Mouse (Mus musculus) gastrocnemius, adult 8-10 months (tissue): ENCODE data around the gene Cks1b. TPM values are rescaled to one million over a fixed set of nuclear protein-coding genes. Genes with fewer than 3 reads are reported as not detected.
A peak's percentile ranks its signal among the peaks of the same experiment; 100 is the strongest.

Source experiments
- DNase-seq, 2 experiments: peaks; one replicate each; pipeline ENCODE4 v3.0.0; 2022; ENCODE audit warnings: low spot score in 2 of 2
- total RNA-seq, 4 experiments: library from RNA; stranded (reverse); gene quantifications; 2 replicates each; pipeline ENCODE4 v1.2.4; 2022

The Cks1b gene
- 1 to 10 TPM; 2.3 to 3.4 (median 2.6) TPM for total RNA-seq

GRCm38 (mm10) chr3:89418170-89418860 is at the start of gene Cks1b, which contains the start of gene Shc1:
Gene Cks1b, minus strand, starts transcription at chr3:89418383.
Gene Shc1, plus strand, starts transcription at chr3:89418443.
- peak; percentile 94 to 95 for DNase-seq

GRCm38 (mm10) chr3:89458965-89459807 is 41.0 kb upstream of the Cks1b start:
- DNase-seq, result peak; percentile 81 to 85

- DNase-seq, result no peak
Measured at GRCm38 (mm10) chr3:89458372-89458964, 40.3 kb upstream of the Cks1b start.

GRCm38 (mm10) chr3:89456726-89457665 is 38.8 kb upstream of the Cks1b start:
- peak in 1 of 2 experiments; percentile 49 for DNase-seq

- DNase-seq, result no peak
Measured at GRCm38 (mm10) chr3:89455786-89456285, 37.7 kb upstream of the Cks1b start.

- no peak for DNase-seq
Measured at GRCm38 (mm10) chr3:89454401-89455177, 36.4 kb upstream of the Cks1b start, which contains the start of gene Pmvk. Gene Pmvk, plus strand, starts transcription at chr3:89454541.

- no peak for DNase-seq
Measured at GRCm38 (mm10) chr3:89451916-89452315, 33.7 kb upstream of the Cks1b start.

GRCm38 (mm10) chr3:89449541-89449940 is 31.4 kb upstream of the Cks1b start:
- peak; percentile 61 to 67 for DNase-seq

- peak in 1 of 2 experiments; percentile 45 for DNase-seq
Measured at GRCm38 (mm10) chr3:89448720-89449537, 30.7 kb upstream of the Cks1b start.

GRCm38 (mm10) chr3:89440691-89441090 is 22.5 kb upstream of the Cks1b start:
- peak; percentile 71 to 82 for DNase-seq

- peak in 1 of 2 experiments; percentile 24 for DNase-seq
Measured at GRCm38 (mm10) chr3:89437269-89437668, 19.1 kb upstream of the Cks1b start.

- DNase-seq, result peak; percentile 81
Measured at GRCm38 (mm10) chr3:89436176-89437113, 18.3 kb upstream of the Cks1b start, which contains the start of gene Pbxip1. Gene Pbxip1, plus strand, starts transcription at chr3:89436706.

- no peak for DNase-seq
Measured at GRCm38 (mm10) chr3:89435041-89435440, 16.9 kb upstream of the Cks1b start.

GRCm38 (mm10) chr3:89434532-89434931 is 16.3 kb upstream of the Cks1b start:
- no peak for DNase-seq

- no peak for DNase-seq
Measured at GRCm38 (mm10) chr3:89432606-89433005, 14.4 kb upstream of the Cks1b start.

GRCm38 (mm10) chr3:89430171-89431159 is 12.3 kb upstream of the Cks1b start, which contains the start of gene Pygo2:
Gene Pygo2, plus strand, starts transcription at chr3:89430214.
- DNase-seq, result peak; percentile 91 to 95
